ENCODE assay signal across 13 mouse cellular contexts in genomic region chr13:97376232-97376523, GRCm38 (mm10).
DNase-seq lines count a peak whose midpoint lies in the region; ATAC-seq and TF ChIP-seq lines count a peak whose summit lies in the region.
"Had no signal": no experiment of that assay in that cellular context is flagged by ENCODE, and none has a peak within 500 bp of the region (broad histone marks: within the 10 kb centered on the region; RNA-seq: fewer than 3 reads in every experiment).

No protein-coding gene starts in this region.

- H3K4me3 ChIP-seq in hindbrain, embryonic 10.5 days: no peak overlapping the region
- H3K4me3 ChIP-seq in hindbrain, postnatal 0 days (ENCODE audit: low read length): no peak overlapping the region
- no peak overlapping the region for H3K4me3 ChIP-seq in hindbrain, embryonic 13.5 days
- H3K4me3 ChIP-seq in midbrain, embryonic 13.5 days (replicated peaks): no peak overlapping the region

- no peak for DNase-seq in hindbrain, embryonic 10.5 days (ENCODE audit: low spot score)
- DNase-seq in hindbrain, postnatal 0 days (ENCODE audit: low spot score): no peak
- peak; percentile 31 for DNase-seq in 416B (ENCODE audit: low read depth)
- DNase-seq in thymus, adult 18-20 months: no peak
- no peak for DNase-seq in frontal cortex, postnatal 36 days (ENCODE audit: low spot score in 2 of 2)
- DNase-seq in ovary, postnatal 14 days (ENCODE audit: low spot score): no peak
- DNase-seq: adrenal gland, adult 8-10 months; B cell, adult 2 months; cerebellum, adult 9-10 months; kidney, adult 8-10 months; layer of hippocampus, postnatal 36 days had no signal

- no peak for TF ChIP-seq CTCF in hindbrain, postnatal 0 days (IDR thresholded peaks at IDR 0.05; ENCODE audit: low read depth)

- no peaks in the 10 kb centered on the region for H3K9me3 ChIP-seq in hindbrain, embryonic 10.5 days
- H3K9me3 ChIP-seq in hindbrain, postnatal 0 days (ENCODE audit: low read length): no peaks in the 10 kb centered on the region
- no peaks in the 10 kb centered on the region for H3K9me3 ChIP-seq in hindbrain, embryonic 13.5 days
- H3K9me3 ChIP-seq in midbrain, embryonic 13.5 days: no peaks in the 10 kb centered on the region

- no peak overlapping the region for H3K4me2 ChIP-seq in hindbrain, postnatal 0 days (ENCODE audit: low read depth, low read length)
- H3K4me2 ChIP-seq in hindbrain, embryonic 13.5 days: no peak overlapping the region
- H3K4me2 ChIP-seq in midbrain, embryonic 13.5 days (replicated peaks): no peak overlapping the region

- no peak overlapping the region for H3K9ac ChIP-seq in hindbrain, postnatal 0 days (replicated peaks; ENCODE audit: low read length)
- no peak overlapping the region for H3K9ac ChIP-seq in hindbrain, embryonic 13.5 days
- no peak overlapping the region for H3K9ac ChIP-seq in midbrain, embryonic 13.5 days (replicated peaks)

- 71% methylated on average over 6 of the region's 6 CpGs for WGBS in hindbrain, embryonic 10.5 days
- WGBS in hindbrain, postnatal 0 days: 65% methylated on average over 6 of the region's 6 CpGs
- WGBS in hindbrain, embryonic 13.5 days: 68% methylated on average over 6 of the region's 6 CpGs
- 76% methylated on average over 6 of the region's 6 CpGs for WGBS in midbrain, embryonic 13.5 days

- H3K27me3 ChIP-seq in hindbrain, embryonic 10.5 days (ENCODE audit: insufficient read depth, poor library complexity, severe bottlenecking): no peaks in the 10 kb centered on the region
- H3K27me3 ChIP-seq in hindbrain, postnatal 0 days (ENCODE audit: insufficient read depth, low read length): no peaks in the 10 kb centered on the region
- no peaks in the 10 kb centered on the region for H3K27me3 ChIP-seq in hindbrain, embryonic 13.5 days
- no peaks in the 10 kb centered on the region for H3K27me3 ChIP-seq in midbrain, embryonic 13.5 days

- ATAC-seq in hindbrain, postnatal 0 days: no peak
- ATAC-seq in hindbrain, embryonic 13.5 days (ENCODE audit: low FRiP score): no peak
- ATAC-seq in midbrain, embryonic 13.5 days: no peak

- no peaks in the 10 kb centered on the region for H3K36me3 ChIP-seq in hindbrain, embryonic 10.5 days
- no peaks in the 10 kb centered on the region for H3K36me3 ChIP-seq in hindbrain, postnatal 0 days (ENCODE audit: insufficient read depth, low read length)
- H3K36me3 ChIP-seq in hindbrain, embryonic 13.5 days: no peaks in the 10 kb centered on the region
- H3K36me3 ChIP-seq in midbrain, embryonic 13.5 days: no peaks in the 10 kb centered on the region

- H3K27ac ChIP-seq in hindbrain, embryonic 10.5 days: peak overlapping the region; percentile 86
- no peak overlapping the region for H3K27ac ChIP-seq in hindbrain, postnatal 0 days
- peak overlapping the region; percentile 40; the same call in 1 of the 2 replicates for H3K27ac ChIP-seq in hindbrain, embryonic 13.5 days
- peak overlapping the region; percentile 51; the same call in 1 of the 2 replicates for H3K27ac ChIP-seq in midbrain, embryonic 13.5 days

- peaks cover 41% of the 10 kb centered on the region for H3K4me1 ChIP-seq in hindbrain, embryonic 10.5 days (replicated peaks)
- H3K4me1 ChIP-seq in hindbrain, postnatal 0 days (ENCODE audit: insufficient read depth, low read length): no peaks in the 10 kb centered on the region
- H3K4me1 ChIP-seq in hindbrain, embryonic 13.5 days (replicated peaks): peaks cover 17% of the 10 kb centered on the region
- peaks cover 17% of the 10 kb centered on the region for H3K4me1 ChIP-seq in midbrain, embryonic 13.5 days (replicated peaks)
